Mouse (Mus musculus) kidney, adult 11 months (tissue): ENCODE data around the gene Arhgap35.
A peak's percentile ranks its signal among the peaks of the same experiment; 100 is the strongest.

Source experiments
- DNase-seq: peaks from one replicate; pipeline ENCODE4 v3.0.0; 2022

The Arhgap35 gene

GRCm38 (mm10) chr7:16604141-16604540 is 10.7 kb downstream of the Arhgap35 start:
- DNase-seq: no peak

GRCm38 (mm10) chr7:16601683-16602102 is 13.1 kb downstream of the Arhgap35 start:
- no peak for DNase-seq

- DNase-seq: no peak
Observed at GRCm38 (mm10) chr7:16599006-16599405, 15.8 kb downstream of the Arhgap35 start.

GRCm38 (mm10) chr7:16591292-16591691 is 23.5 kb downstream of the Arhgap35 start:
- no peak for DNase-seq

- no peak for DNase-seq
Observed at GRCm38 (mm10) chr7:16587649-16588048, 27.1 kb downstream of the Arhgap35 start.

GRCm38 (mm10) chr7:16584384-16584783 is 30.4 kb downstream of the Arhgap35 start:
- no peak for DNase-seq

- no peak for DNase-seq
Observed at GRCm38 (mm10) chr7:16583775-16584174, 31.0 kb downstream of the Arhgap35 start.

GRCm38 (mm10) chr7:16582299-16582698 is 32.5 kb downstream of the Arhgap35 start:
- no peak for DNase-seq

GRCm38 (mm10) chr7:16581276-16582100 is 33.3 kb downstream of the Arhgap35 start:
- peak; percentile 59 for DNase-seq

- DNase-seq: no peak
Observed at GRCm38 (mm10) chr7:16576719-16577118, 38.1 kb downstream of the Arhgap35 start.

- no peak for DNase-seq
Observed at GRCm38 (mm10) chr7:16571191-16571590, 43.6 kb downstream of the Arhgap35 start.

- no peak for DNase-seq
Observed at GRCm38 (mm10) chr7:16570737-16571136, 44.1 kb downstream of the Arhgap35 start.

GRCm38 (mm10) chr7:16564491-16564890 is 50.3 kb downstream of the Arhgap35 start:
- DNase-seq: no peak

- no peak for DNase-seq
Observed at GRCm38 (mm10) chr7:16557783-16558538, 56.8 kb downstream of the Arhgap35 start.

- DNase-seq: no peak
Observed at GRCm38 (mm10) chr7:16557251-16557650, 57.5 kb downstream of the Arhgap35 start.

- no peak for DNase-seq
Observed at GRCm38 (mm10) chr7:16554215-16554614, 60.6 kb downstream of the Arhgap35 start.

GRCm38 (mm10) chr7:16551581-16551980 is 63.2 kb downstream of the Arhgap35 start:
- no peak for DNase-seq

- DNase-seq: no peak
Observed at GRCm38 (mm10) chr7:16549299-16549698, 65.5 kb downstream of the Arhgap35 start.

- peak; percentile 14 for DNase-seq
Observed at GRCm38 (mm10) chr7:16544770-16545169, 70.0 kb downstream of the Arhgap35 start.

- no peak for DNase-seq
Observed at GRCm38 (mm10) chr7:16537220-16537903, 77.4 kb downstream of the Arhgap35 start.

- no peak for DNase-seq
Observed at GRCm38 (mm10) chr7:16525995-16526394, 88.8 kb downstream of the Arhgap35 start.

- no peak for DNase-seq
Observed at GRCm38 (mm10) chr7:16525448-16525847, 89.3 kb downstream of the Arhgap35 start.

GRCm38 (mm10) chr7:16524308-16524707 is 90.5 kb downstream of the Arhgap35 start:
- DNase-seq: peak; percentile 11
